Mouse (Mus musculus) embryonic facial prominence, embryonic 14.5 days (tissue): Measurements from ENCODE around the gene Hsf5. TPM values are rescaled to one million over a fixed set of nuclear protein-coding genes. Genes with fewer than 3 reads are reported as not detected.

ENCODE experiments used
- ATAC-seq: fragments of 200-750 bp; cut with Nextera tagmentation; 2 replicates; pipeline ENCODE4 v1.8.0; 2017; ENCODE audit warnings: low read depth, moderate number of reproducible peaks, moderate TSS enrichment
- DNase-seq: peaks from one replicate; pipeline ENCODE4 v3.0.0-alpha.2; 2015; ENCODE audit warnings: low spot score
- H3K27ac ChIP-seq: fragments of 300-500 bp; sonication (generic); replicated peaks from 2 replicates; pipeline ENCODE4 v1.5.1; 2014; ENCODE audit warnings: low read depth, mild to moderate bottlenecking, low read length, moderate library complexity
- H3K27me3 ChIP-seq: fragments of 300-500 bp; sonication (generic); replicated peaks from 2 replicates; pipeline ENCODE4 v1.6.1; 2014; ENCODE audit warnings: low read length; ENCODE audit not compliant: control insufficient read depth, insufficient read depth
- H3K36me3 ChIP-seq: fragments of 300-500 bp; sonication (generic); 2 replicates; pipeline ENCODE4 v1.6.1; 2014; ENCODE audit warnings: low read length, mixed read lengths; ENCODE audit not compliant: control insufficient read depth, insufficient read depth
- H3K4me1 ChIP-seq: fragments of 300-500 bp; sonication (generic); 2 replicates; pipeline ENCODE4 v1.6.1; 2014; ENCODE audit warnings: antibody characterized with exemption, low read length; ENCODE audit not compliant: control insufficient read depth, insufficient read depth
- H3K4me2 ChIP-seq: fragments of 300-500 bp; sonication (generic); 2 replicates; pipeline ENCODE4 v1.6.1; 2014; ENCODE audit warnings: low read depth, mild to moderate bottlenecking, low read length, moderate library complexity, mixed read lengths
- H3K4me3 ChIP-seq: fragments of 300-500 bp; sonication (generic); 2 replicates; pipeline ENCODE4 v1.5.1; 2014; ENCODE audit warnings: low read depth, mild to moderate bottlenecking, low read length
- H3K9ac ChIP-seq: fragments of 300-500 bp; sonication (generic); 2 replicates; pipeline ENCODE4 v1.6.1; 2014; ENCODE audit warnings: low read depth, mild to moderate bottlenecking, low read length, moderate library complexity, mixed read lengths
- H3K9me3 ChIP-seq: fragments of 300-500 bp; sonication (generic); 2 replicates; pipeline ENCODE4 v1.6.1; 2016; ENCODE audit warnings: low read length; ENCODE audit not compliant: control insufficient read depth
- WGBS: fragments of 180-500 bp; shearing (Covaris S2); extraction: QIAGEN DNeasy Blood & Tissue Kit; methylation state at CpG from one replicate; pipeline ENCODE4 v1.1.7; 2014; 5-methylcytosine and 5-hydroxymethylcytosine counted together
- polyA plus RNA-seq: library from polyadenylated mRNA; unstranded; fragments of >200 nt; fragmentation: Nextera tagmentation; extraction: Ambion mirVana; gene quantifications from 2 replicates; pipeline ENCODE4 v1.2.1, GENCODE M21; 2014

The Hsf5 gene
- polyA plus RNA-seq, 1 experiment from 2014 or later, result 0.25 TPM

DNA sequence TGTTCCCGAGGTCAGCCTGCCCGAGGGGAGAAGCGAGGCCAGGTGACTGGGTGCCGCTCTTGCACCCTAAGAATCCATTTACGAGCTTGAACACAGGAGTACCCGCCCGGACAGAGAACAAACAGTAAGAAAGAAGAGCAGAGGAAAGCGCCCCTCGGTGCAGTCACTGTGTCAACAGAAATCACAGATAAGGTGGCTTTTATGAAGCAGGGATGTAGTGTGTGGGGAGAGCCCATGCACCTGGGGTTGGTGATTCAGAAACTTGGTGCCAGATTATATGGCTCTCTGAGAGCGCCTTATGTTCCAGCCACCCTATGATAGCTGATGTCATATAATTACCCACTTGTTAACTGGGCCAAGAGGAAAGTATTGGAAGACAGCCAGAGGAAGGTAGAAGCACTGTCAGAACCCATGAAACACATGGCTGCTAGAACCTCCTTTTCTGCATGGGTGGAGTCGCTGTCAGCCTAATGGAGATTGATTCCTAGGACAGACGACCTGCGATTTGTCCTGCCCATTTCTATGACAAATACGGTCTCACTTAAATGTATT is 80.2 kb downstream of the Hsf5 start:
- Histone ChIP-seq H3K9me3 (no peaks in the 10 kb centered on the region), H3K27ac (no peak overlapping the region)
- no peak for ATAC-seq

DNA sequence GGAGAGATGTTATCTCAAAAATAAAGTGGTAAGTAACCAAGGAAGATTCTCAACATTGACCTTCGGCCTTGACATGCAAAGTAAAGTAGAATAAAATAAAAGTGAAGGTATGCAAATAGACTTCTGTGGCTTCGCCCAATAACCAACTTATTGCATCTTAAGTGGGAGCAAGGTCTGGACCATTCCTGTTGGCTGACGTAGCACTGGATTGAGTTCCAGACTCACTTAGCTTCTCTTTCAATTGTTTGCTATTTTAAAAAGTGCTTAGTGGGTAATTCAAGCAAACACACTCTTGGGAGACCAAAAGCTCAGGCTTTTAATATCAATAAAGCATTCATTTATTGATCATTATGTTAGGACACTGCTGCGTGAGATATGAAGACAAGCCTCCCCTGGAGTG is 81.2 kb downstream of the Hsf5 start:
- ATAC-seq, result no peak
- WGBS, result 82% methylated on average over 4 of the region's 4 CpGs
- Histone ChIP-seq H3K4me2 (no peak overlapping the region), H3K4me3 (no peak overlapping the region), H3K9ac (no peak overlapping the region), H3K27me3 (no peaks in the 10 kb centered on the region), H3K27ac (no peak overlapping the region), H3K9me3 (no peaks in the 10 kb centered on the region), H3K36me3 (no peaks in the 10 kb centered on the region), H3K4me1 (no peaks in the 10 kb centered on the region)
- DNase-seq, result no peak

More for the DNA sequence above, 80.2 kb downstream of the Hsf5 start:
- Histone ChIP-seq H3K4me2 (no peak overlapping the region), H3K4me1 (no peaks in the 10 kb centered on the region), H3K9ac (no peak overlapping the region), H3K36me3 (no peaks in the 10 kb centered on the region), H3K4me3 (no peak overlapping the region), H3K27me3 (no peaks in the 10 kb centered on the region)
- 77% methylated on average over 14 of the region's 14 CpGs for WGBS
- DNase-seq, result no peak

- ATAC-seq (no peak), DNase-seq (no peak)
- H3K4me1 ChIP-seq, result no peaks in the 10 kb centered on the region
- no peak overlapping the region for H3K4me3 ChIP-seq
- no peaks in the 10 kb centered on the region for H3K36me3 ChIP-seq
- H3K4me2 ChIP-seq, result no peak overlapping the region
- H3K9ac ChIP-seq, result no peak overlapping the region
- H3K9me3 ChIP-seq, result no peaks in the 10 kb centered on the region
- H3K27ac ChIP-seq, result no peak overlapping the region
- 86% methylated on average over 6 of the region's 6 CpGs for WGBS
- no peaks in the 10 kb centered on the region for H3K27me3 ChIP-seq
Measured at GRCm38 (mm10) chr11:87701108-87701507, 84.1 kb downstream of the Hsf5 start.

GRCm38 (mm10) chr11:87701877-87702620 is 85.1 kb downstream of the Hsf5 start:
- Histone ChIP-seq H3K27ac (no peak overlapping the region), H3K4me3 (no peak overlapping the region), H3K9ac (no peak overlapping the region), H3K36me3 (no peaks in the 10 kb centered on the region), H3K27me3 (no peaks in the 10 kb centered on the region), H3K4me1 (no peaks in the 10 kb centered on the region), H3K9me3 (no peaks in the 10 kb centered on the region), H3K4me2 (no peak overlapping the region)
- ATAC-seq, result no peak
- no peak for DNase-seq
- 75% methylated on average over 14 of the region's 14 CpGs for WGBS

DNA sequence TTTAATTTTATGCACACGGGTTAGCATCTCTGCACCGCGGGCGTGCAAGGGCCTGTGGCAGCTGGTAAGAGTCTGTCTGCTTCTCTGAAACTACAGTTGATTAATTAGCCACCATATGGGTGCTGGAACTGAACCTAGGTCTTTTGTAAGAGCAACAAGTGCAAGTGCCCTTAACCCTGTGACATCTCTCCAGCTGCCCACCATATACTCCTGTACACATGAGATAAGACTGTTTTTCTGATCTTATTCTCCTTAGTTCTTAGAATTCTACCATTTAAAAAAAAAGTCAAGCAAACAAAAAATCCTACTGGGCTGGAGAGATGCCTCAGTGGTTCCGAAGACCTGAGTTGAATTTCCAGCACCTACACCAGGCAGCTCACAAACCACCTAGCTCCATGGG is 86.7 kb downstream of the Hsf5 start:
- Histone ChIP-seq H3K27me3 (no peaks in the 10 kb centered on the region), H3K9me3 (no peaks in the 10 kb centered on the region), H3K36me3 (no peaks in the 10 kb centered on the region), H3K9ac (no peak overlapping the region), H3K4me1 (no peaks in the 10 kb centered on the region), H3K4me3 (no peak overlapping the region), H3K27ac (no peak overlapping the region), H3K4me2 (no peak overlapping the region)
- ATAC-seq (no peak), DNase-seq (no peak)
- 87% methylated on average over 5 of the region's 5 CpGs for WGBS

DNA sequence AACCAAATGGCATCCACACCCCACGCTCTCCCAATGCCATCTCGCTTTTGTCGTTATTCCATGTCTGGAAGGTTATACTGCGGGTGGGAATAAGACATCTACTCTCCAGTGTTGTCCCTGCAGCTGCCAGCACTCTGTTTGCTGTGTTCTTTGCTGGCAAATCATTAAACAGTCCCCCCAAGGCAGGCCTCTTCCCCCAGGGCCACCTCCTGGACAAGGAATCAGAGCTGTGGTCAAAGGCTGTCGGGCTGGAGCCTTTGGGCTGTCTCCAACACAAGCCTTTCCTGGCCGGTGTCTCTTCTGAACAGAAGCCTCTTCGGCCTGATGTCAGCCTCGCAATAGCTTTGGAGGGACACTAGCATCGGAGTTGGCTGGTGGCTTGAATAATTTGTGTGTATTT is 87.3 kb downstream of the Hsf5 start:
- Histone ChIP-seq H3K9ac (no peak overlapping the region), H3K4me3 (no peak overlapping the region), H3K27ac (no peak overlapping the region), H3K4me2 (no peak overlapping the region), H3K27me3 (no peaks in the 10 kb centered on the region), H3K4me1 (no peaks in the 10 kb centered on the region; the same call in 1 of the 2 replicates), H3K36me3 (no peaks in the 10 kb centered on the region), H3K9me3 (no peaks in the 10 kb centered on the region)
- ATAC-seq (no peak), DNase-seq (no peak)
- WGBS, result 85% methylated on average over 9 of the region's 9 CpGs

- H3K27ac ChIP-seq, result no peak overlapping the region
Measured at GRCm38 (mm10) chr11:87707570-87707969, 90.6 kb downstream of the Hsf5 start.

GRCm38 (mm10) chr11:87708979-87709378 is 92.0 kb downstream of the Hsf5 start:
- DNase-seq (no peak), ATAC-seq (no peak)
- no peak overlapping the region for H3K9ac ChIP-seq
- H3K27ac ChIP-seq, result peak overlapping the region; percentile 52
- no peak overlapping the region for H3K4me3 ChIP-seq
- H3K9me3 ChIP-seq, result no peaks in the 10 kb centered on the region
- no peaks in the 10 kb centered on the region for H3K36me3 ChIP-seq
- H3K27me3 ChIP-seq, result no peaks in the 10 kb centered on the region
- peaks cover 7% of the 10 kb centered on the region; the same call in 1 of the 2 replicates for H3K4me1 ChIP-seq
- WGBS, result 78% methylated on average over 5 of the region's 5 CpGs
- peak overlapping the region; percentile 45; the same call in 1 of the 2 replicates for H3K4me2 ChIP-seq

More at GRCm38 (mm10) chr11:87707570-87707969, 90.6 kb downstream of the Hsf5 start:
- H3K4me3 ChIP-seq, result no peak overlapping the region
- 40% methylated on average over 8 of the region's 8 CpGs for WGBS
- no peaks in the 10 kb centered on the region for H3K36me3 ChIP-seq
- H3K4me1 ChIP-seq, result peaks cover 7% of the 10 kb centered on the region; the same call in 1 of the 2 replicates
- H3K9ac ChIP-seq, result no peak overlapping the region
- no peaks in the 10 kb centered on the region for H3K27me3 ChIP-seq
- no peaks in the 10 kb centered on the region for H3K9me3 ChIP-seq
- DNase-seq (no peak), ATAC-seq (no peak)
- no peak overlapping the region for H3K4me2 ChIP-seq
